Mouse (Mus musculus): ENCODE results near the gene Sema4c.

GRCm38 (mm10) chr1:36524058-36524457 lies 34.1 kb downstream of the Sema4c start:
- TF ChIP-seq CTCF (conservative IDR thresholded peaks at IDR 0.05; ENCODE audit: insufficient read depth, insufficient read length, low read depth, low read length) = no peak
- no peak for TF ChIP-seq POLR2A (IDR thresholded peaks at IDR 0.05; ENCODE audit: low read depth, low read length)
